Mouse (Mus musculus) spleen, adult 2 months (tissue): Measurements from ENCODE around the gene Ccdc138.

ENCODE experiments used
- CTCF ChIP-seq: fragments of 200-500 bp; IDR thresholded peaks from 2 replicates; pipeline ENCODE4 v1.5.1; 2011; ENCODE audit warnings: mild to moderate bottlenecking, inconsistent platforms; ENCODE audit not compliant: insufficient read depth, insufficient read length, insufficient replicate concordance; ENCODE audit errors: extremely low read depth
- POLR2A ChIP-seq: fragments of 200-500 bp; IDR thresholded peaks from 2 replicates; pipeline ENCODE4 v1.6.1; 2011; ENCODE audit warnings: low read depth, low read length, inconsistent platforms

DNA sequence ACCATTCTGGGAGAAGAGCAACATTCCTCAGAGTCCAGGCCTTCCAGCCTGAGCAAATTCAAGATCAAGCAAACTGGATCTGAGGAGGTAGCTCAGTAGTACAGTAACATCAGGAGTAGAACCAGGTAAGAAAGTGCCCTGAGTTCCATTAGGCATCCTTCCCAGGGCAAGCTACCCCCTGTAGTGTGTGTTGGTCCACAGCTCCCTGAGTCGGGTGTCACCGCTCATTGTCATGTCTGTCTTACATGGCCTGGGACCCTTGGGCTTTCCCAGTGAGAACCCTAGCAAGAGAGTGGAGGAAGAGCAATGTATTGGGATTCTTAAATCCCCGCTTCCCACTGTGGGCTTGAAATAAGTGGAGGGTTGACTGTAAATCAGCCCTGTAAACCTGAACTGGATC is 97.4 kb downstream of the Ccdc138 start:
- TF ChIP-seq CTCF (no peak), POLR2A (no peak)
